Mouse (Mus musculus): ENCODE measurements at regions not wholly inside any gene's neighbourhood (a gene's known extent, or its start where the extent isn't known, plus 50 kb on each side); places are given as distances from the start of the nearest gene placed in this dataset.

- DNase-seq, result no peak
Observed at GRCm38 (mm10) chr7:115192992-115193761, 449.7 kb downstream of the Insc start.

GRCm38 (mm10) chr7:115204916-115205315 lies 461.4 kb downstream of the Insc start:
- DNase-seq, result peak; percentile 19

- no peak for DNase-seq
Observed at GRCm38 (mm10) chr7:115206479-115207134, 463.1 kb downstream of the Insc start.

- no peak for DNase-seq
Observed at GRCm38 (mm10) chr7:115208781-115209180, 465.3 kb downstream of the Insc start.

DNA sequence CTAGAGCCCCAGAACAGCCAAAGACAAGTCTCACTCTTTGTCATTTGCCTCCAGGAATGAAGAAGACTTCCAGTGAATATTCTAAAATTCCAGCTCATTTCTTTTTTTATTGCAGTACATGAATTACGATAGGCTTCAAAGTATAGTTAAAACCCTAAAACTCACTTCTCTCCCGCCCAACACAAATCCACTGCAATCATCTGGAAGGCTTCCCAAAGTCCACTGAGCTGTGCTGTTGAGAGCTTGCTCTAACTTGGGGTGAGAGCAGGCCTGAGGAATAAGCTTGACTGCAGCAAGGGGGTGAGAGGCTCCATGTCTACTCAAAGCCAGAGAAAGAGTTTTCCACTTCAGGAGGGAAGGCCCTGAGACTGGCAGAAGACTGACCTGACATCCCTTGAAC lies 466.5 kb downstream of the Insc start:
- DNase-seq, result no peak

DNA sequence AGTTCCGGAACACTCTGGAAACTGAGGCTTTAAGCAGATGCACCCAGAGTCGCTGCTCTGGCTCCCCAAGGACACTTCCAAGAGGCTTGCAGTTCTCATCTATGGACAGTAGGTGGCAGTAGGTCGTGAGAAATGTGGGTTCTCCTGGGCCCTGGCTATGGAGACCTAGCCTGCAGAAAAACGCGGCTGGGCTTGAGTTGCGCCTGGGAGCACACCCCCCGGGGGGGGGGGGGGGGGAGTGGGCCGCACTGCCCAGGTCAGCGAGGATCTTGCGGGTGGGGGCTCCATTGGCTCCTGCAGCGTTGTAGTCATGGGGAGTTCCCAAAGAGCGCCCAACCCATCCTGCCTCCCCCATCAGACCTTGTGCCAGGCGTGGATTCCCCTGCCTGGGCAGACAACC lies 473.3 kb downstream of the Insc start:
- DNase-seq, result peak; percentile 92

DNA sequence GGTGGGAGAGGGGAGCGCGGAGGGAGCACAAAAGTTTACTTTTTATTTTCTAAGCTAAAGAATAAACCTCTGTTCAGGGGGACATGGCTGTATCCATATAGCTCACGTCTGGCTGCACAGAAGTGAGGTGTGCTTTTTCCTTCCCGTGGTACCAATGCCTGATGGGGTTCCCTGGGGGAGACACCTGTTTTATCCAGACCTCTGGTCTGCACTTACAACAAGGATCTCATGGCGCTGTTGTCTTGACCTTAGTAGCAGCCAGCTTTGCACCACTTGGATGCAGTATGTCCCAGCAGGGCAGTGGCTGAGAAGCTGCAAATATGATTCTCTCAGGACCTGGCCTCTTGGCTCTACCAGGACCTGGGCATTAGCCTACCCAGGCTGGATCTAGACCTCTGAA lies 473.8 kb downstream of the Insc start:
- no peak for DNase-seq

GRCm38 (mm10) chr7:115217712-115218111 lies 474.2 kb downstream of the Insc start:
- no peak for DNase-seq

DNA sequence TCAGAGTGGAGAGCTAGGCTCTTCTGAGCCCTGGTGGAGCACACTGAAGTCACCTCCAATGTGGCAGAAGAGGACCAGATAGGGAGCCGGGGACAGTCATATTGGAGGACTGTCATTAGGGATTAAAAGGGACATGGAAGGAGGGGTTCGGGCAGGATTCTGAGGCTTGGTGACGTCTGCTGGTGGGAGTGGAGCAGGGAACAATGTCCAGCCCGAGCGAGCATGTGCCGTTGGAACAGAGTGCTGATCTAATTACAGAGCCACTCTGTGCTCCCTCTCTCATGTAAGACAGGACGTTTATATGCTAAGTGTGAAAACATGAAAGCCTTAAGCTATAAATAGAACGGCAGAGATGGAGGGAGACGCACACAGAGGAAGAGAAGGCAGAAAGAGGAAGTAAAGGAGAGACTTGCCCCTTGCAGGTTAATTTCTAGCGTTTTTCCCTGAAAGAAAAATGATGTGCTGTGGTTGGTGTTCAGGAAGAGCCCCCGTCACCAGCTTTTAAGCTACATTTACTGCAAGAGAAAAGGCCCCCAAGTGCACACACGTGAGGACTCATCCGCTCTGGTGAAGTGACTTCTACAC lies 475.2 kb downstream of the Insc start:
- DNase-seq, result peak; percentile 39

DNA sequence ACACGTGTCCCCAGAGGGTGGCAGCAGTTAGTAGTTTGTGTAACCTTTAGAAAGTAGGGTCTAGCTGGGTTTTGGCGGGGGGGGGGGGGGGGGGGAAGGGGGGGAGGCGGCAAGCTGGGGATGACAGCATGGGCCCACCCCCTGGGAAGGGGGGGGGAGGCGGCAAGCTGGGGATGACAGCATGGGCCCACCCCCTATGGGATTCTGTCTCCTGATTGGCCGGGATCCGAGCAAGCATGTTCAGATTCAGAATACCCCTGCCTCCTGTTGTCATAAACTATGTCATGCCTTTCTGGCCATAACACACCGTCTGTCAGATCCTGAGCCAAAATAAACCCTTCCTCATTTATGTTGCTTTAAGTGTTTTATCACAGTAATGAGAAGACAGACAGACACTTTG lies 479.1 kb downstream of the Insc start:
- DNase-seq, result peak; percentile 13

DNA sequence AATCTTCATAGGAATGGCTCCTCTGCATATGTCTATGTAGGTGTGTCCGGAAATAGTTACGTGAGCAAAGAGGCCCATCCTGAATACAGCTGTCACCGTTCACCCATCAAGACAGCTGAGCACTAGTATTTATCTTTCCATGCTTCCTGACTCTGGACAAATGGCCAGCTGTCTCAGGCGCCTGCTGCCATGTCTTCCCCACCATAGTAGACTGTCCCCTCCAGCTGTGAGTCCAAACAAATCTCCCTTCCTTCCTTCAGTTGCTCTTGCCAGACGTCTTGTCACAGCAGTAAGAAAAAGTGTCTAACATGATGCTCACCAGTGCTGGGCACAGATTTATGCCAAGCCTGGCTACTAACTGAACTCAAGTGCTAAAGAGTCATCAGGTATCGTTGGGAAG lies 487.0 kb downstream of the Insc start:
- DNase-seq, result peak; percentile 11

GRCm38 (mm10) chr7:115233850-115234436 lies 490.4 kb downstream of the Insc start:
- no peak for DNase-seq

- no peak for DNase-seq
Observed at GRCm38 (mm10) chr7:115237131-115237530, 493.6 kb downstream of the Insc start.

- no peak for DNase-seq
Observed at GRCm38 (mm10) chr7:115251591-115252369, 508.3 kb downstream of the Insc start.

DNA sequence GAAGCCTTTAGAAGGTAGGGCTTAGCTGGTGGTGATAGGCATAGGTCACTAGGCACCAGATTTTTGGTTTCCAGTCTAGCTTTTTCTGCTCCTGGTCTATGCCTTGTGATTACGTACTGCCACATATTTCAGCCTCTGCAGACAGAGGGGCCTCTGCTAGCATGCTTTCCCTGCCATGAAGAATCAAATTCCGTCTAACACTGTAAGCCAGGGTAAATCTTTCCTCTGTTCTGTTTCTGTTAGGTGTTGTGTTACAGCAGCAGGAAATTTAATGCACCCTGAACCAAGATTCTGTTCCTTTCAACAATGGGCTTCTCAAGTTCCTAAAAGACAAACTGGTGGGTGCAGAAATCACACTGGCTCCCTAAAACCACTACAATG lies 508.9 kb downstream of the Insc start:
- no peak for DNase-seq

DNA sequence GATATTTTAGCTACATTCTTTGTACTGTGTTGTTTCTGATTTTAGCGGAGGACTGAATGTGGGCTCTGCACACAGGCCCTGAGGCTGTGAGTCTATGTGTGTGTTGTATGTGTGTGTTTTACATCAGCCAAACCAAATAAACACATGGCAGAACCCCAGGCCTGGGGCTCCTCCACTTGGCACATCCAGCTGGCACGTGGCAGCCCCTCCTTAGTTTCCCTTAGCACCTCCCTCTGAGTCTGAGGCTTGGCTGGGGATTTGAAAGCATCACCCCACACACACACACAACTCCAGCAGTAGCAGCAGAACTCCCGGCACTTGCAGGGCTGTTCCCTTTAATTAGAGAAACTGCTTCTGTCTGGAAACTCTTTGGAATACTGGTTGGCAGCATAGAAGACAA lies 515.1 kb downstream of the Insc start:
- DNase-seq, result no peak

DNA sequence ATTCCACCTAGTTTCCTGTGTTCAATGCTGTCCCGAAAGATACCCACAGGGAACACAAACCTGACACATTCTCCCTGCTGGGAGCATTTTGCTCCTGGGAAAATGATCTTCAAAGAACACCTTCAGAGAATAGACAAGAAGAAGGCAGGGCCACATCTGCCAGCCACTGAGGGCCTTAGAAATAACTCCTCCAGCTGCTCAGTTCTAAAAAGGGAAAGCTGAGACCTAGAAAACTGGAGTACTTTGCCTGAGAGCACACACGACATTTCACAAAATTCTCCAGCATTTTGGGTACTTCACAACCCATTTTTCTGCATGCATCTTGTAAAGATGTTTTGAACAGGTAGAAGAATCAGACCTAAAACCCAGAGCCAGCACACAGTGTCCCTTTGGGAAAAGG lies 519.6 kb downstream of the Insc start:
- no peak for DNase-seq

DNA sequence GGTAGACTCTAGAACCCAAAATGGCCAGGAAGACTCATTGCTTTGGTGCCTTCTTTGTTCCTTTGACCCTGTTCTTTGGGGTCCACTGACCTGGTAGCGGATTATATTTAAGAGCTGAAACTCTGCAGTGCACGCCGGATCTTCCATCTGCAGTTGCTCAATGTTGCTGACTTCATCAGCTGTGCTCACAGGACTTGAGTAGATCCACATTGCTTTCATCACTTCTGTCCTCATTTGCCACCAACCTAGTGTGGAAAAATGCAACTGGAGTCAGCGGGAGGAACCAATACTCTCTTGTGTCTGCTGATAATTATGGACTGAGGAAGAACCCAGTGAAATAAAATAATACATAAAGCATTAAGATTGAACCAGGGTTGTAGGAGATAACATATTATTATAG lies 522.6 kb downstream of the Insc start:
- no peak for DNase-seq

DNA sequence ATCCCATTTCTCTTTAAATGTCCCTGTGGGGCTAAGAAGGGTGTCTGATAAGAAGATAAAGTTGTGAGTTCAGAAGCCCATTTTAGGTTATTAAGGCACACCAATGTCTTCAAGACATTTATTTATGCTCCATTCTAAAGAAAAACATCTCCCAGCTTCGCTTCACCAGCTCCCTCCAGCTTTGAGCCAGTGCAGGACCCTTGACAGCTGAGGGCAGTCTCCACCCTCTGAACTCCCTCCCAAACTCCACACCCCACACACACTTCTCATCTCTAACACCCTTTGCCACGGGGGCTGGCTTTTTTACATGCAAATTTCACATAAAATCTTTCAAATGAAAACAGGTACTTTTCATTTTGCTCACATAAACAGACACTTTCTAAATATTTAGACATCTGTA lies 527.3 kb downstream of the Insc start:
- DNase-seq, result no peak

DNA sequence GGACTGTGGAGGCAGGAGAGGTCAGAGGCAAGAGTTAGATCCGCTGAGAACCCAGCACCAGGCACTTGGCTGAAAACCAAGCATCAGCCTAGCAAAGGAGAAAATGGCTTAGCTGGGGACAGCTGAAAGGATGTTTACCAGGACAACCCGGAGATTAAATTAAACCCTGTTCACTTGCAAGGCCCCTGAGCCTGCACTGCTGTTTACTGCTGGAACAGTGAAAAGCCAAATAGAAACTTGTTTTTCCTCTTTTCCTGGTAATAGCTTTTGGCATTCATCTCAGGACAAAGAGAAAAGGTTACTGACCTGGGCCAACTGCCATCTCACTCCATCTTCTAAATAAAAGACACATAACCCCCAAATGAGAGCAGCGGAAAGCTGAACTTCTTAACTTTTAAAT lies 531.3 kb downstream of the Insc start:
- DNase-seq, result no peak

GRCm38 (mm10) chr7:115290801-115291417 lies 547.4 kb downstream of the Insc start:
- no peak for DNase-seq

DNA sequence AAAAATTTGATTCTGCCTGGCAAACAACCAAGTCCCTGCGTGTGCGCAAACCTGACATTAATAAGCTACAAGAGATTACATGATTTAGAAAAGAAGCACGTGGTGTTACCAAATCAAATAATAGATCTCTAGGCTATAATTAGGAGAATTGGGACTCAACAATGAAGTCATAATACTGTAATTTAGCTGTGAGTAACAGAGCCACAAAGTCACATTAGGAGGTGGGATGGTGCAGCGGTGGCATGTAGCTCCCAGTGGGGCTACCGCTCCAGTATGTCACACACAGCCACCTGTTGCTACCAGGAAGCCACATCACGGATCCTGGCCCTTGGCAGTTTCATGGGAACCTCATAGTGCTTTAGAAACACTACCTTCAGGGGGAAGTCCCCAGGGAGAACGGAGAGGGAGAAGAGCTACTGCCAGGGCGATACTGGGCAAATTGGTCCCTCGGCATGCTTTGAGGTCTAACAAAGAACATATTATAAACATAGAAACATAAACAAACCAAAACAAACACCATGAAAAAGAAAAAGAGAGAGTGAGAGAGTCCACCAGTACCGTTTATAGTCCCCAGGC lies 551.2 kb downstream of the Insc start:
- no peak for DNase-seq
